Mouse (Mus musculus) embryonic fibroblast, embryonic 13.5 days (primary cell): ENCODE data around the gene Iqschfp.

Source experiments
- CTCF ChIP-seq: IDR thresholded peaks from 2 replicates; pipeline ENCODE4 v1.5.1; 2011; ENCODE audit warnings: mild to moderate bottlenecking, control low read depth, low read length, moderate library complexity, borderline replicate concordance; ENCODE audit not compliant: insufficient read depth
- POLR2A ChIP-seq: IDR thresholded peaks from 2 replicates; pipeline ENCODE4 v1.6.1; 2011; ENCODE audit warnings: low read depth, mild to moderate bottlenecking, control low read depth, low read length, moderate library complexity

GRCm38 (mm10) chr3:68534571-68535051, 642.6 kb downstream of the Iqschfp start:
- TF ChIP-seq CTCF (no peak), POLR2A (no peak)
